Mouse (Mus musculus): Measurements from ENCODE around the gene Ksr2.

The Ksr2 gene

GRCm38 (mm10) chr5:117510864-117511263 lies 97.1 kb downstream of the Ksr2 start:
- Histone ChIP-seq H3K36me3 (ENCODE audit: control insufficient read depth, insufficient read depth, low read length, poor library complexity, severe bottlenecking) (no peaks in the 10 kb centered on the region), H3K27me3 (ENCODE audit: control insufficient read depth, insufficient read depth, low read length, poor library complexity, severe bottlenecking) (no peaks in the 10 kb centered on the region)
- DNase-seq (ENCODE audit: low read depth, low spot score) = peak; percentile 24

GRCm38 (mm10) chr5:117515396-117515795 lies 101.6 kb downstream of the Ksr2 start:
- DNase-seq (ENCODE audit: low read depth, low spot score) = no peak
- Histone ChIP-seq H3K27me3 (ENCODE audit: control insufficient read depth, insufficient read depth, low read length, poor library complexity, severe bottlenecking) (no peaks in the 10 kb centered on the region), H3K36me3 (ENCODE audit: control insufficient read depth, insufficient read depth, low read length, poor library complexity, severe bottlenecking) (no peaks in the 10 kb centered on the region)

GRCm38 (mm10) chr5:117515861-117516260 lies 102.1 kb downstream of the Ksr2 start:
- H3K27me3 ChIP-seq (ENCODE audit: control insufficient read depth, insufficient read depth, low read length, poor library complexity, severe bottlenecking) = no peaks in the 10 kb centered on the region

GRCm38 (mm10) chr5:117516597-117516996 lies 102.8 kb downstream of the Ksr2 start:
- DNase-seq (ENCODE audit: low read depth, low spot score) = peak; percentile 66
- Histone ChIP-seq H3K36me3 (ENCODE audit: control insufficient read depth, insufficient read depth, low read length, poor library complexity, severe bottlenecking) (no peaks in the 10 kb centered on the region), H3K27me3 (ENCODE audit: control insufficient read depth, insufficient read depth, low read length, poor library complexity, severe bottlenecking) (no peaks in the 10 kb centered on the region)

More at GRCm38 (mm10) chr5:117515861-117516260, 102.1 kb downstream of the Ksr2 start:
- no peaks in the 10 kb centered on the region for H3K36me3 ChIP-seq (ENCODE audit: control insufficient read depth, insufficient read depth, low read length, poor library complexity, severe bottlenecking)
- DNase-seq (ENCODE audit: low read depth, low spot score) = no peak

- H3K27me3 ChIP-seq (ENCODE audit: control insufficient read depth, insufficient read depth, low read length, poor library complexity, severe bottlenecking) = no peaks in the 10 kb centered on the region
- H3K36me3 ChIP-seq (ENCODE audit: control insufficient read depth, insufficient read depth, low read length, poor library complexity, severe bottlenecking) = no peaks in the 10 kb centered on the region
- DNase-seq (ENCODE audit: low read depth, low spot score) = peak; percentile 27
Measured at GRCm38 (mm10) chr5:117519858-117520495, 106.2 kb downstream of the Ksr2 start.

GRCm38 (mm10) chr5:117521156-117521555 lies 107.4 kb downstream of the Ksr2 start:
- no peak for DNase-seq (ENCODE audit: low read depth, low spot score)
- no peaks in the 10 kb centered on the region for H3K27me3 ChIP-seq (ENCODE audit: control insufficient read depth, insufficient read depth, low read length, poor library complexity, severe bottlenecking)
- H3K36me3 ChIP-seq (ENCODE audit: control insufficient read depth, insufficient read depth, low read length, poor library complexity, severe bottlenecking) = no peaks in the 10 kb centered on the region

GRCm38 (mm10) chr5:117521701-117522100 lies 107.9 kb downstream of the Ksr2 start:
- H3K27me3 ChIP-seq (ENCODE audit: control insufficient read depth, insufficient read depth, low read length, poor library complexity, severe bottlenecking) = no peaks in the 10 kb centered on the region
- DNase-seq (ENCODE audit: low read depth, low spot score) = no peak
- H3K36me3 ChIP-seq (ENCODE audit: control insufficient read depth, insufficient read depth, low read length, poor library complexity, severe bottlenecking) = no peaks in the 10 kb centered on the region

- Histone ChIP-seq H3K27me3 (ENCODE audit: control insufficient read depth, insufficient read depth, low read length, poor library complexity, severe bottlenecking) (no peaks in the 10 kb centered on the region), H3K36me3 (ENCODE audit: control insufficient read depth, insufficient read depth, low read length, poor library complexity, severe bottlenecking) (no peaks in the 10 kb centered on the region)
- no peak for DNase-seq (ENCODE audit: low read depth, low spot score)
Measured at GRCm38 (mm10) chr5:117522471-117522870, 108.7 kb downstream of the Ksr2 start.

- DNase-seq (ENCODE audit: low read depth, low spot score) = no peak
- H3K27me3 ChIP-seq (ENCODE audit: control insufficient read depth, insufficient read depth, low read length, poor library complexity, severe bottlenecking) = no peaks in the 10 kb centered on the region
- no peaks in the 10 kb centered on the region for H3K36me3 ChIP-seq (ENCODE audit: control insufficient read depth, insufficient read depth, low read length, poor library complexity, severe bottlenecking)
Measured at GRCm38 (mm10) chr5:117523010-117523409, 109.2 kb downstream of the Ksr2 start.

GRCm38 (mm10) chr5:117530991-117531390 lies 117.2 kb downstream of the Ksr2 start:
- DNase-seq (ENCODE audit: low read depth, low spot score) = no peak
- Histone ChIP-seq H3K27me3 (ENCODE audit: control insufficient read depth, insufficient read depth, low read length, poor library complexity, severe bottlenecking) (no peaks in the 10 kb centered on the region; the same call in 1 of the 2 replicates), H3K36me3 (ENCODE audit: control insufficient read depth, insufficient read depth, low read length, poor library complexity, severe bottlenecking) (no peaks in the 10 kb centered on the region)

GRCm38 (mm10) chr5:117539221-117539620 lies 125.4 kb downstream of the Ksr2 start:
- no peak for DNase-seq (ENCODE audit: low read depth, low spot score)
- no peaks in the 10 kb centered on the region for H3K36me3 ChIP-seq (ENCODE audit: control insufficient read depth, insufficient read depth, low read length, poor library complexity, severe bottlenecking)
- no peaks in the 10 kb centered on the region for H3K27me3 ChIP-seq (ENCODE audit: control insufficient read depth, insufficient read depth, low read length, poor library complexity, severe bottlenecking)

- Histone ChIP-seq H3K36me3 (ENCODE audit: control insufficient read depth, insufficient read depth, low read length, poor library complexity, severe bottlenecking) (no peaks in the 10 kb centered on the region), H3K27me3 (ENCODE audit: control insufficient read depth, insufficient read depth, low read length, poor library complexity, severe bottlenecking) (no peaks in the 10 kb centered on the region)
- DNase-seq (ENCODE audit: low read depth, low spot score) = no peak
Measured at GRCm38 (mm10) chr5:117541654-117542053, 127.9 kb downstream of the Ksr2 start.

GRCm38 (mm10) chr5:117546694-117547268 lies 133.0 kb downstream of the Ksr2 start:
- no peak for DNase-seq (ENCODE audit: low read depth, low spot score)
- Histone ChIP-seq H3K36me3 (ENCODE audit: control insufficient read depth, insufficient read depth, low read length, poor library complexity, severe bottlenecking) (no peaks in the 10 kb centered on the region), H3K27me3 (ENCODE audit: control insufficient read depth, insufficient read depth, low read length, poor library complexity, severe bottlenecking) (no peaks in the 10 kb centered on the region)

- H3K36me3 ChIP-seq (ENCODE audit: control insufficient read depth, insufficient read depth, low read length, poor library complexity, severe bottlenecking) = no peaks in the 10 kb centered on the region
- H3K27me3 ChIP-seq (ENCODE audit: control insufficient read depth, insufficient read depth, low read length, poor library complexity, severe bottlenecking) = no peaks in the 10 kb centered on the region
- no peak for DNase-seq (ENCODE audit: low read depth, low spot score)
Measured at GRCm38 (mm10) chr5:117550992-117551391, 137.2 kb downstream of the Ksr2 start.

GRCm38 (mm10) chr5:117552096-117552495 lies 138.3 kb downstream of the Ksr2 start:
- Histone ChIP-seq H3K36me3 (ENCODE audit: control insufficient read depth, insufficient read depth, low read length, poor library complexity, severe bottlenecking) (no peaks in the 10 kb centered on the region), H3K27me3 (ENCODE audit: control insufficient read depth, insufficient read depth, low read length, poor library complexity, severe bottlenecking) (no peaks in the 10 kb centered on the region)
- DNase-seq (ENCODE audit: low read depth, low spot score) = no peak

GRCm38 (mm10) chr5:117554505-117554904 lies 140.7 kb downstream of the Ksr2 start:
- no peak for DNase-seq (ENCODE audit: low read depth, low spot score)
- no peaks in the 10 kb centered on the region for H3K27me3 ChIP-seq (ENCODE audit: control insufficient read depth, insufficient read depth, low read length, poor library complexity, severe bottlenecking)
- H3K36me3 ChIP-seq (ENCODE audit: control insufficient read depth, insufficient read depth, low read length, poor library complexity, severe bottlenecking) = no peaks in the 10 kb centered on the region

Data from splenic B cell, adult 2 months (primary cell).